Mouse (Mus musculus): ENCODE measurements around the gene Pitpnb. TPM values are rescaled to one million over a fixed set of nuclear protein-coding genes. Genes with fewer than 3 reads are reported as not detected.

The Pitpnb gene
- polyA plus RNA-seq (2014; fragmentation: Nextera tagmentation; extraction: Ambion mirVana), result 120 and 127 TPM in 2 replicates

DNA sequence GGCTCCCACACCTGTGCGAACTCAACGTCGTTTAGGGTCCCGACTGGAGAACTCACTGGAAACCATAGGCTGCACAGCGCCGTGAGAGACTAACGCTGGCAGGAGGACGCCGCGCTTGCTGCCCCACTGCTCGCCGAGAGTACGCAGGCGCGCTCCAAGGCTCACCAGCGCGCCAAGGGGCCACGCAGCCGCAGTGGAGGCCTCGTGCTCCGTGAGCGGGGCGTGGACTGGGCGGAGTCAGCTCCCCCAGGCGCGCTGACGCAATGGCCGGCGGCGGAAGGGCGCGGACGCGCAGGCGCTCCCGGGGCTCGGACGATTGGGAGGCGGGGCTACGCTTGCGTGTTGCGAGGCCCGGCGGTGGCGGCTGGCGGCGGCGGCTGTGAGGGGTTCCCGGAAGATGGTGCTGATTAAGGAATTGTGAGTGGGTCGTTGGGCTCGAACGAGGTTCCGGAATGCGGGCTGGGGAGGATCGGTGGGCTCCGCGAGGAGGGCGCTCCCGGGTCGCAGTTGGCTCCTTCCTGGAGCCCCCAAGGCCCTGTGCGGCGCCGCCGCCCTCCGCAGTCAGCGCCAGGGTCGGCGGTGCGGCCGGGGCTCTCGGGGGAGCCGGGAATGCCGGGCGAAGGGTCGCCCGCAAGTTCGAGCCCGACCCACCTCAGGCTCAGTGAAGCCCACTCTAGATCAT, at the start of gene Pitpnb:
TSS of gene Pitpnb (plus strand) at position 347 of the 682 bp plus-strand sequence.
- peak; percentile 97 for ATAC-seq (ENCODE audit: low FRiP score)
- 0 out of 2 replicates have a peak, but pooled peaks cover 2% of the 10 kb centered on the region for H3K4me1 ChIP-seq (replicated peaks; ENCODE audit: control insufficient read depth, insufficient read depth, low read length)
- peak within 1 kb of the TSS; percentile 76 for H3K27ac ChIP-seq (ENCODE audit: low read depth, low read length)
- DNase-seq (ENCODE audit: low spot score), result peak; percentile 99
- H3K4me2 ChIP-seq (replicated peaks; ENCODE audit: low read depth, low read length), result peak within 1 kb of the TSS; percentile 86
- H3K9me3 ChIP-seq (ENCODE audit: control insufficient read depth, low read length), result no peaks in the 10 kb centered on the region
- under 1% methylated on average over 77 of the region's 78 CpGs for WGBS
- H3K36me3 ChIP-seq (ENCODE audit: control insufficient read depth, insufficient read depth, low read length), result 0 out of 2 replicates have a peak, but pooled peaks cover 3% of the 10 kb centered on the region
- H3K27me3 ChIP-seq (ENCODE audit: control insufficient read depth, insufficient read depth, low read length), result no peaks in the 10 kb centered on the region
- peak within 1 kb of the TSS; percentile 96 for H3K4me3 ChIP-seq (ENCODE audit: low read depth, low read length)
- H3K9ac ChIP-seq (ENCODE audit: low read depth, low read length), result peak within 1 kb of the TSS; percentile 94

DNA sequence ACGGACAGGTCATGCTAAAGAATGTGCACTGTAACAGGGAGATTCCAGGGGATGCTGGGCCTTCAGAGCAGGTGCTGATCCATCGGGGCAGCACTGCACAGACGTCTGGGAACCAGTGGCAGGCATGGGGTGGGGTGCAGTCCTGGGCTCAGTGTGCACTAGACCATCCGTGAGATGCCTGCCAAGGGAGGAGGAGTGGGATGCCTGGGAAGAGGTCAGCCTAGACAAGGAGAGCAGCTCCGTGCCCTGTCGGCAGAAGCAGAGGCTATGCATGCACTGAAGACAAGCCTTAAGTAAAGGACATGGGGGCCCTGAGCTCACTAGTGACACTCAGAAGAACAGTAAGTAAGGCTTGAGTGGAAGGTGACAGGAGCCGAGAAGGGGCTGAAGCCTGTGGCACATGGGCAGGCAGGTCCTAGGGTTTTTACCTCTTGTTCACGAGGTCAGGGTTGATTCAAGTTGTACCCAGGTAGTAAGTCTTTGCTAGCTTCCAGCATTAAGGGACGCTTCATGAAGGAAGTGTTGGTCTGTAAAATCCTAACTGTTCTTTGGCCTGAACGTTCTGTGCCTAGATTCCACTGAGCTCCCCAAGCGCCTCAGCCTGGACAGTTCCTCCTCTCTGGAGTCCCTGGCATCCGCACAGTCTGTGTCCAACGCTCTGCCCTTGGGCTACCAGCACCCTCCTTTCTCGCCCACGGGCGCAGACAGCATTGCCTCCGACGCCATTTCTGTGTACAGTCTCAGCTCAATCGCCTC, 46.0 kb upstream of the Pitpnb start:
- no peak overlapping the region for H3K4me3 ChIP-seq (ENCODE audit: low read depth, low read length)
- 0 out of 2 replicates have a peak, but pooled peaks cover 4% of the 10 kb centered on the region for H3K36me3 ChIP-seq (ENCODE audit: control insufficient read depth, insufficient read depth, low read length)
- H3K9me3 ChIP-seq (ENCODE audit: control insufficient read depth, low read length), result no peaks in the 10 kb centered on the region
- H3K27ac ChIP-seq (ENCODE audit: low read depth, low read length), result no peak overlapping the region
- DNase-seq (ENCODE audit: low spot score) (no peak), ATAC-seq (ENCODE audit: low FRiP score) (no peak)
- 87% methylated on average over 19 of the region's 19 CpGs for WGBS
- no peak overlapping the region for H3K9ac ChIP-seq (ENCODE audit: low read depth, low read length)
- no peaks in the 10 kb centered on the region for H3K27me3 ChIP-seq (ENCODE audit: control insufficient read depth, insufficient read depth, low read length)
- no peaks in the 10 kb centered on the region for H3K4me1 ChIP-seq (replicated peaks; ENCODE audit: control insufficient read depth, insufficient read depth, low read length)
- no peak overlapping the region for H3K4me2 ChIP-seq (replicated peaks; ENCODE audit: low read depth, low read length)

DNA sequence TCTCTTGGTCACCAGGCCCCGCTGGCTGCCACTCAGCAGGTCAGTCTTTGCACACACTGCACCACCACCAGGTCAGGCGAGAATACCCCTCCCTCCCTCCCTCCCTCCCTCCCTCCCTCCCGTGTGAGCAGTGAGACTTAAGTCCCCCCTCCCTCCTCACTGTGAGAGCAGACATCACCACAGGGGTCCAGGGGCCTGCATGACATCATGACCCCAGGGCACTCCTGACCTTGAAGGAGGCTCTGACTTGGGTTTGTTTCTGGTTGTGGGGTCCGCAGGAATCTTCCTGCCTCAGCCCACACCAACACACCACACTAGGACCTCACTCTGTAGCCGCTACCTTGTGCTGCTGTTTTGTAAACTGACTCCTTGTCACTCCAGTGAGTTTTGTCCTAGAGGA, 43.0 kb upstream of the Pitpnb start:
- WGBS, result 60% methylated on average over 5 of the region's 5 CpGs
- H3K27me3 ChIP-seq (ENCODE audit: control insufficient read depth, insufficient read depth, low read length), result no peaks in the 10 kb centered on the region
- H3K9ac ChIP-seq (ENCODE audit: low read depth, low read length), result no peak overlapping the region
- H3K9me3 ChIP-seq (ENCODE audit: control insufficient read depth, low read length), result no peaks in the 10 kb centered on the region
- ATAC-seq (ENCODE audit: low FRiP score) (no peak), DNase-seq (ENCODE audit: low spot score) (no peak)
- H3K4me2 ChIP-seq (replicated peaks; ENCODE audit: low read depth, low read length), result no peak overlapping the region
- H3K4me3 ChIP-seq (ENCODE audit: low read depth, low read length), result no peak overlapping the region
- no peak overlapping the region for H3K27ac ChIP-seq (ENCODE audit: low read depth, low read length)
- no peaks in the 10 kb centered on the region for H3K36me3 ChIP-seq (ENCODE audit: control insufficient read depth, insufficient read depth, low read length)
- H3K4me1 ChIP-seq (replicated peaks; ENCODE audit: control insufficient read depth, insufficient read depth, low read length), result no peaks in the 10 kb centered on the region

DNA sequence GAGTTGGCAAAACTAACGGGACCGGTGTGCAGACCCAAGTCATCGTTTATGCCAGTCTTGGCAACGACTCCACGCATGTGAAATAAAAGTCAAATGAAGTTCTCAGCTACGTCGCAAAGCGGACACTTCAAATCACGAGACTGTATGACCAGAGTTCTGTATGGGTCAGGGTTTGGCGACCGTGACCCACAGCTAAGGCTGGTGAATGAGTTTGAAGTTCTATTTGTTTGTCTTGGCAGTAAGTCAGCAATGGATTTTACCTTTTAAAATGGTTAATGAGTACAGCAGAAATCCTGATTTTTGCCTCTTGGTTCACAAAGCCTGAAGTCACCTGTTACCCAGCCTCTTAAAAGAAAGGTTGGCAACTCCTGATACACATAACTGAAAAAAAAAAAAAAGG, 42.1 kb upstream of the Pitpnb start:
- Histone ChIP-seq H3K4me3 (ENCODE audit: low read depth, low read length) (no peak overlapping the region), H3K9ac (ENCODE audit: low read depth, low read length) (no peak overlapping the region), H3K4me1 (replicated peaks; ENCODE audit: control insufficient read depth, insufficient read depth, low read length) (no peaks in the 10 kb centered on the region), H3K9me3 (ENCODE audit: control insufficient read depth, low read length) (no peaks in the 10 kb centered on the region), H3K36me3 (ENCODE audit: control insufficient read depth, insufficient read depth, low read length) (no peaks in the 10 kb centered on the region), H3K27me3 (ENCODE audit: control insufficient read depth, insufficient read depth, low read length) (no peaks in the 10 kb centered on the region), H3K4me2 (replicated peaks; ENCODE audit: low read depth, low read length) (no peak overlapping the region), H3K27ac (ENCODE audit: low read depth, low read length) (no peak overlapping the region)
- DNase-seq (ENCODE audit: low spot score) (no peak), ATAC-seq (ENCODE audit: low FRiP score) (no peak)
- 92% methylated on average over 11 of the region's 11 CpGs for WGBS

DNA sequence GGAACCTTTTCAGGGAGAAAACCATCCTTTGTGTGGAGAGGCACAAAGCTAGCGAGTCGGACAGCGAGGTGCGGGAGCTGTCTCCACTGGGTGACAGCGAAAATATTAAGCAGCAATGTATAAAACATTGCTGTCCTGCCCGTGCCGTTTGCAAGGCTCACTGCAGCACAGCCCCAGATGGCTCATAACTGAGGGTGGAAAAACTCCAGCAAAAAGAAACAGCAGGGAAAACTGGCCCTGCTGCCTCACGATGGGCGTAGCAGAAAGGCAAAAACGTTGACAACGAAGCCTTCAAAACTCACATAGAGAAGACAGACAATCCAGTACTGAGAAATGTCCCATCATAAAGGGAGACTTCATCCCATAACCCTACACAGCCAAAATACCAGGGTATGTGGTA, 40.5 kb upstream of the Pitpnb start:
- ATAC-seq (ENCODE audit: low FRiP score), result no peak

DNA sequence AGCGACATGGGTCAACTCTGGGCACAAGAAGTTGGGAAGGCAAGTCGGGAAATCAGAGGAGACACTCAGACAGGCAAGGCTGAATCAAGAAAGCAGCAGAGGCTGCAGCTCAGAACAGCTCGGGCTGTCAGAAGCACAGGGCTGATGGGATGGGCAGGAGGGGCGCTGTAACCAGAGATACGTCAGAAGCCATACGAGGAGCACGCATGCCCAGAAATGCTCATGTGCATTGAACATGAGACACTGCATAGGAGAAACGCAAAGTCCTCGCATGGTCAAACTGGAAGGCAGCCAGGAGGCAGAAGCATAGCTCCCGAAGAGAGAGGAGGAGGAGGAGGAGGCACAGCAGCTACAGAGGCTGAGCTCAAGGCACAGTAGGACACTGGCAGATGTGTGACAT, 38.9 kb upstream of the Pitpnb start:
- no peak overlapping the region for H3K9ac ChIP-seq (ENCODE audit: low read depth, low read length)
- H3K27me3 ChIP-seq (ENCODE audit: control insufficient read depth, insufficient read depth, low read length), result no peaks in the 10 kb centered on the region
- DNase-seq (ENCODE audit: low spot score) (peak; percentile 18), ATAC-seq (ENCODE audit: low FRiP score) (no peak)
- no peak overlapping the region for H3K4me3 ChIP-seq (ENCODE audit: low read depth, low read length)
- no peak overlapping the region for H3K4me2 ChIP-seq (replicated peaks; ENCODE audit: low read depth, low read length)
- H3K27ac ChIP-seq (ENCODE audit: low read depth, low read length), result no peak overlapping the region
- no peaks in the 10 kb centered on the region for H3K4me1 ChIP-seq (replicated peaks; ENCODE audit: control insufficient read depth, insufficient read depth, low read length)
- 68% methylated on average over 10 of the region's 10 CpGs for WGBS
- no peaks in the 10 kb centered on the region for H3K36me3 ChIP-seq (ENCODE audit: control insufficient read depth, insufficient read depth, low read length)
- H3K9me3 ChIP-seq (ENCODE audit: control insufficient read depth, low read length), result no peaks in the 10 kb centered on the region

More for the DNA sequence above, 40.5 kb upstream of the Pitpnb start:
- Histone ChIP-seq H3K27me3 (ENCODE audit: control insufficient read depth, insufficient read depth, low read length) (no peaks in the 10 kb centered on the region), H3K4me1 (replicated peaks; ENCODE audit: control insufficient read depth, insufficient read depth, low read length) (no peaks in the 10 kb centered on the region), H3K4me2 (replicated peaks; ENCODE audit: low read depth, low read length) (no peak overlapping the region), H3K9ac (ENCODE audit: low read depth, low read length) (no peak overlapping the region), H3K9me3 (ENCODE audit: control insufficient read depth, low read length) (no peaks in the 10 kb centered on the region), H3K4me3 (ENCODE audit: low read depth, low read length) (no peak overlapping the region), H3K27ac (ENCODE audit: low read depth, low read length) (no peak overlapping the region), H3K36me3 (ENCODE audit: control insufficient read depth, insufficient read depth, low read length) (no peaks in the 10 kb centered on the region)
- WGBS, result 83% methylated on average over 11 of the region's 11 CpGs
- no peak for DNase-seq (ENCODE audit: low spot score)

DNA sequence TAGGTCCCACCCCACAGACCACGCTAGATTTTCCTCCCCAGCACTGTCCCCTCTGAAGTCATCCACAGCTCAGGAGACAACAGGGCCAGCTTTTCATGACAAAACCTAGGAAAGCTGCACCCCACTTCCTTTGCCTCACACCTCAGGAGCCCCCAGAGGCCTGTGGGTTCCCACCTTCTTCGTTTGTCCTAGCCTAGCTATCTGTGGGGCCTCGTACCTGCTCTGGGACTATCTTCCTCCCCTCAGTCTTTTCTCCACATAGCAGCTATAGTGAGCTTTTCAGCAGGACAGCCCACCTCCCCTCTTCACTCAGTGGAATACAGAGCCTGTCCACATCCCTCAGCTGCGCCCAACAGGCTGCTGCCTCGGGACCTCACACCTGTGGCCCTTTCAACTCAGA, 32.8 kb upstream of the Pitpnb start:
- Histone ChIP-seq H3K4me1 (replicated peaks; ENCODE audit: control insufficient read depth, insufficient read depth, low read length) (no peaks in the 10 kb centered on the region), H3K4me3 (ENCODE audit: low read depth, low read length) (no peak overlapping the region), H3K36me3 (ENCODE audit: control insufficient read depth, insufficient read depth, low read length) (no peaks in the 10 kb centered on the region), H3K27ac (ENCODE audit: low read depth, low read length) (no peak overlapping the region), H3K4me2 (replicated peaks; ENCODE audit: low read depth, low read length) (no peak overlapping the region), H3K9me3 (ENCODE audit: control insufficient read depth, low read length) (no peaks in the 10 kb centered on the region), H3K9ac (ENCODE audit: low read depth, low read length) (no peak overlapping the region), H3K27me3 (ENCODE audit: control insufficient read depth, insufficient read depth, low read length) (no peaks in the 10 kb centered on the region)
- ATAC-seq (ENCODE audit: low FRiP score) (no peak), DNase-seq (ENCODE audit: low spot score) (no peak)
- WGBS, result 74% methylated on average over 5 of the region's 5 CpGs

DNA sequence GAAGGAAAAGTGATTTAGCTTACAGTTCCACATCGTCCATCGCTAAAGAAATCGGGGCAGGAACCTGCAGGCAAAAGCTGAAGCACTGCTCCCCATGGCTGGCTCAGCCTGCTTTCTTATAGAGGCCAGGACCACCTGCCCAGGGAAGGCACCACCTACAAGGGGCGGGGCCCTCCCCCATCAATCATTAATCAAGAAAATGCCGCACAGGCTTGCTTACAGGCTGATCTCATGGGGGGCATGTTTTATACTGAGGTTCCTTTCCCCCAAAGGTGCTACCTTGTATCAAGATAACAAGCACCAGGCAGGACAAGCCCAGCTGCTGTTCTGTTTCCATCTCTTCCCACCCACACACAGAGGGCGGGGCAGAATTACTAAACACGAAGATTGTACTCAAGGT, 31.9 kb upstream of the Pitpnb start:
- no peaks in the 10 kb centered on the region for H3K4me1 ChIP-seq (replicated peaks; ENCODE audit: control insufficient read depth, insufficient read depth, low read length)
- H3K9ac ChIP-seq (ENCODE audit: low read depth, low read length), result no peak overlapping the region
- DNase-seq (ENCODE audit: low spot score) (no peak), ATAC-seq (ENCODE audit: low FRiP score) (no peak)
- no peaks in the 10 kb centered on the region for H3K36me3 ChIP-seq (ENCODE audit: control insufficient read depth, insufficient read depth, low read length)
- no peak overlapping the region for H3K4me3 ChIP-seq (ENCODE audit: low read depth, low read length)
- no peaks in the 10 kb centered on the region for H3K9me3 ChIP-seq (ENCODE audit: control insufficient read depth, low read length)
- H3K27ac ChIP-seq (ENCODE audit: low read depth, low read length), result no peak overlapping the region
- 49% methylated on average over 7 of the region's 7 CpGs for WGBS
- no peaks in the 10 kb centered on the region for H3K27me3 ChIP-seq (ENCODE audit: control insufficient read depth, insufficient read depth, low read length)
- no peak overlapping the region for H3K4me2 ChIP-seq (replicated peaks; ENCODE audit: low read depth, low read length)

DNA sequence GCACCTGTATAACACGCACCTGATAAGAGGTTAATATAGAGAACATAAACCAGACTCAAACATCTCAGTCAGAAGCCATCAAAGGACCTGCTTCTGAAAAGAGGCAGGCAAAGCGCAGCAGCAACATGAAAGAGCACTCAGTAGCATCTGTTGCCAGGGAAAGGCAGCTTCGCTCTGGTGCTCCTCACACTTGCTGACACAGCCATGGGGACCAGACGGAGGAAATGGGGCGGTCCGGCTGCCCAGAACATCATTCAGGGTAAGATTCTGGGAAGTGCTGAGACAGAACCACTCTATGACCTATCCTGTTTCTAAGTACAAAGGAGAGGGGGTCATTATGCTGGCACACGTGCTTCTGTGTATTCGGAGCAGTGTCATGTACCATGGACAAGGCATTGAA, 29.8 kb upstream of the Pitpnb start:
- no peak overlapping the region for H3K9ac ChIP-seq (ENCODE audit: low read depth, low read length)
- no peak overlapping the region for H3K4me2 ChIP-seq (replicated peaks; ENCODE audit: low read depth, low read length)
- no peaks in the 10 kb centered on the region for H3K9me3 ChIP-seq (ENCODE audit: control insufficient read depth, low read length)
- no peak overlapping the region for H3K4me3 ChIP-seq (ENCODE audit: low read depth, low read length)
- WGBS, result 79% methylated on average over 8 of the region's 8 CpGs
- no peak overlapping the region for H3K27ac ChIP-seq (ENCODE audit: low read depth, low read length)
- H3K36me3 ChIP-seq (ENCODE audit: control insufficient read depth, insufficient read depth, low read length), result no peaks in the 10 kb centered on the region
- H3K27me3 ChIP-seq (ENCODE audit: control insufficient read depth, insufficient read depth, low read length), result no peaks in the 10 kb centered on the region
- DNase-seq (ENCODE audit: low spot score) (no peak), ATAC-seq (ENCODE audit: low FRiP score) (no peak)
- no peaks in the 10 kb centered on the region for H3K4me1 ChIP-seq (replicated peaks; ENCODE audit: control insufficient read depth, insufficient read depth, low read length)
